Mouse (Mus musculus): ENCODE results near the gene Ofcc1.

Ofcc1 gene

DNA sequence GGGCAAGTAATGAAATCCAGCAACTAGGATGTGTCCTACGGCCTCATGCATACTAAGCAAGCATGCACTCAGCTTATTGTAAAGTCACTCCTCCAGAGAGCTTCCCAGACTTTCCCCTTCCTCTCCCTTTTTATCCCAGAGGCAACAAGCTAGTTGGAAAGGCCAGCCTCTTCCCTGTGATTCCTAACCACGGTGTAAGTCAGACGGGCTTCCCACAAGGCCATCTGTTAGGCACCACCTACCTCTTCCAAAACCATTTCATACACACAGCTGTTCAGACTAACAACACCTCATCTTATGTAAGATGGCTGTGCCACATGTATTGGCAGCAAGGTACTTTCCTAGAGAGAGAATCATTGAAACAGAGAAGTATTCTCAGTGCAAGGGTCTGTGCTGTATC, 124.9 kb downstream of the Ofcc1 start:
- DNase-seq = no peak

GRCm38 (mm10) chr13:40208314-40208713, 152.9 kb downstream of the Ofcc1 start:
- no peak for DNase-seq

DNA sequence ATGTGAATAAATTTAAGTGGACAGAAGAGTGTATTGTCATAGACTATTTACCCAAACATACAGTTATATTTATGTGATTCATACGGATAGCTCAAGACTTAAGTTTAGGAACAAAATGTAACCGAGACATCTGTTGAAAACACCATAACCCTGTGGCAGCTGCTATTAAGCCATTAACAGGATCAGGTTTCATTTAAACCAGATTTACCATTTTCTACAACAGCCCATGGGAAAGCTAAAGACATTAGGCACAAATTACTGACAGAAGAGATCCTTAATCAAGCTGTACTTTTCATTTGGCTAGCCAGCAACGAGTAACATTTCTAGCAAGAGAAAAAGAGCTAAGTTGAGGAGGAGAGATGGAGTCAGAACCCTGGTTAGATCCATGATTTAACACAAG, 179.5 kb downstream of the Ofcc1 start:
- DNase-seq = no peak

DNA sequence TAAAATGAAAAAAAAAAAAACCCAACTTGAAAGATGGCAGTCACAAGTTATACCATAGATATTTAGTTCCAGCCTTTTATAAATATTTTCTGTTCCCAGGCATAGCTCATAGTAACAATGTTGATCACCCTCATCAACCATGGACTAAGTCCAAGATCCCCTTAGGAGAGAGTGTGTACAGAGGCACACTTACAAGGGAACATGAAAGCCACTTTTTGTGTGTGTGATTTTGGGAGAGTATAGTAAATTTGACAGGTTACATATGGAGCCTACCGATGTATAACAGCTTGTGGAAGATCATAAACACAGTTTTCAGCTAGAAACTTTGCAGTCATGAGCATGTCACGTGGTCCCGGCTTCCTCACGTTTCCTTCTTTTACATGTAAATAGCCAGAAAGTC, 189.5 kb downstream of the Ofcc1 start:
- no peak for DNase-seq

DNA sequence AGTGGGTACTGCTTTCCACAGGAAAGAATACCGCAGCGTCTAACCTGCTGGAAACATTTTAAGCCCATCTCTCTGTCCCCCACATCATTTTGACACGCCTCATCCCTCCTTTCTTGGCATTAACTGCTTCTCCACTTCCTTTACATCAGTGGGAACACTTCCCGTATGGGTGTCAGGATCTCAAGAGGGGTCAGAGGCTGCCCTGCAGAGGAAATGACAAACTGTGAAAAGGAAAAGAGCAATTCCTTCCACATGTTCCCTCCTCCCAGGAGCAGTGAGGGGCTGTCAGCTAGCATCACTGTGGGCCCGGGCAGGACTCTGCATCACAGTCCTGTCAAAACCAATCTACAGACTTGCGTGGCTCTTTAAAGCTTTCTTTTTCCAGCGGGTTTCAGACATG, 193.4 kb downstream of the Ofcc1 start:
- DNase-seq = no peak

DNA sequence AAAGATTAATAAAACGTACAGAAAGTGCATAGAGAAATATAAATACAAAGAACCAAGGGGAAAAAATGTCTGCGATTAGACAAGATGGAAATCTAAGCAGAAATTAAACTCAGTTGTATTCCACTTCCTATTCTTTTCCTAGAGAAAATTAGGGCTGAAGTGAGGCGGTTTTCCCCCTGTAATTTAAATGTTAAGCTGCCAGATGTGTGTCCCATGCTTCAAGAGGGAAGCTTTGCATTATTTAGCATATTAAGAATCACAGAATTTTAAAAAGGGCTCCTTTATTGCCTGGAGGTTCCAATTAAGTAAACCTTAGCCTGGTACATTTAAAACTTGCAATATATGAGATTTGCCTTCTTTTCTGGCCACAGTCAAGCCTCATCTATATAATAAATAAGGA, 205.8 kb downstream of the Ofcc1 start:
- no peak for DNase-seq

- no peak for DNase-seq
These were observed 221.3 kb downstream of the Ofcc1 start for GRCm38 (mm10) chr13:40139906-40140305.

DNA sequence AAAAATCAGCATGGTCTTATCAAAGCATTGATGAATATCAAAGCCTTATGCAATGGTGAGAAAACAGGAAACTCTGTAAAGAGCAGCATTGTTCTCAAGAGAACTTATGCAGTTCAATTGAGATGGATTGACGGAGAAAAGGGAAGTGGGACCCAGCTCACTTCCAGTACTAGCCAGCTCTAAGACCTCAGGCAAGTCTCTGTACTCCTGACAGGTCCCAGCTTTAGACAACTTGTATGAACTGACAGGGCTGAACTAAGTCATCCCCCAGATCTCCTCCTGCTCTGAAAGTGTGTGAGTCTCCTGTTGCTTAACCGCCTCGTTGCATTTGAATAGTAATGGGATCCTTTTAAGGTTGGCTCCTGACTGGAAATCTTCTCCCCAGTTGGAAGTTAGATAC, 225.2 kb downstream of the Ofcc1 start:
- no peak for DNase-seq

DNA sequence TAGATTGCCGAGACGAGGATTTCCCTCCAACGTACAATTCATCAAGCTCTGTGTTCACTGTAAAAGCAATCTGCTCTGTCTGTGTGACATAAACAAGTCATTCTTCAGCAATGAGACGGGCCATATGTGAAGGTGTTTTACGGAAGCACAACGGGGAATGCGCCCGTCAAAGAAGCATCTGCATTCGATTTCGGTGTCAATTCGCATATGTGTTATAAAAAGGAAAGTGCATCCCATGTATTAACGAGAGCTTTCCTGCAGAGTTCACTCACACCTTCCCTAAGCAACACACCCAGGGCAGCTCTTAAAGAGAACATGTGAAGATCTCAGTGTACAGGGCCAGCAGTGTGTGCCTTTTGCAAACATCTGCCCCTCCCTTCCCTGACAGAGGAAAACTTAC, 225.6 kb downstream of the Ofcc1 start:
- DNase-seq = no peak

- DNase-seq = no peak
These were observed 237.4 kb downstream of the Ofcc1 start for GRCm38 (mm10) chr13:40123868-40124267.

DNA sequence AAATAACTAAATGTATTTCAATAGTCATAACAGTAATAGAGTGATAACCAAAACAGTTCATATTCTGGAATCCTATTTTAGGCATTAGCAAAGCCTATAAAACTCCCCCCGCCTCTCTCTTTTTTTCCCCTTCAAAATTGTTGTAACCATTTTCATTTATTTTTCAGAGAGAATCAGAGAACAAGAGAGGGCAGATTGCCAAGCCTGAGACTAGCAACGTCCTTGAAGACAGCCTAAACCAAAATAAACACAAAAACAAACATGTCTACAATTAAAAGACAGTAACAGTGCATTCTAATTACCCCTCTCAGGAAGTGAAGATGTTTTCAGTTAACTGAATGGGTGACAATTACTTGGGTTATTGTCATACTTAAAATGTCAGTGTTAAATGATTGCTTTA, 248.9 kb downstream of the Ofcc1 start:
- no peak for DNase-seq

DNA sequence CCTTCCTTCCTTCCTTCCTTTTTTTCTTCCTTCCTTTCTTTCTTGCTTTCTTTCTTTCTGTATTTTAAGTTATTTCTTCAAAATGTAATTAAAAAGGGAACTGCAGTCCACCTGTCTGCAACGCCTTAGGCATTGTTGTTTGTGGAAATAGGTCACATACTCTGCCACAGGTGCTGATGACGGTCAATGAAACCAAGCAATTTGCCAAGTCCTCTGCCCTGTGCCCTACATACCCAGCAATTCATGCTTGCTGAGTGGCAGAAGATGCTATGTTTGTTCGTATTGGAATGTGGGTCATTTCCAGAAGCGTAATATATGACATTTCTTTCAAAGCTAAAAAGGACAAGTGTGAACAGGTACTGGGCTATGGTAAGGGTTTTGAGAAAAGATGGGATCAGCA, 285.0 kb downstream of the Ofcc1 start:
- DNase-seq = no peak

GRCm38 (mm10) chr13:40074850-40075416, 286.3 kb downstream of the Ofcc1 start:
- DNase-seq = no peak

DNA sequence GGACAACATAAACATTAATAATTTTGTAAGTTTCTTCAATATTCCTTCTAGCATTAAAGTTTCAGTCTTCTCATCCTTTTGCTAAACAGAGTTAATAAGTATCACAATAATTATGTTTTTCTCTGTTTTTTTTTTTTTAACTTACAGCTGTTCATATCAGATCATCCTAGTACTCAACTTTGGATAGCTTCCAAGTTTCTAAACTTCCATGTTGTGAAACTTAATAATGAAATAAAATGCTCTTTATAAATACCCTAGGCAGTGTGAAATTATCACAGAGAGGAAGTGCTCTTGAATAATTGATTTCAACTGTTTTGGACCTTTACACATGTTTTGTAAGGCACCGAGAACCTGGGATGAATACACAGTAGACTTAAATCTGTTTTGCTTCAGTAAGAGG, 291.2 kb downstream of the Ofcc1 start:
- DNase-seq = no peak

GRCm38 (mm10) chr13:40061281-40061680, 300.0 kb downstream of the Ofcc1 start:
- no peak for DNase-seq

- no peak for DNase-seq
These were observed 323.4 kb downstream of the Ofcc1 start for GRCm38 (mm10) chr13:40037881-40038280.

DNA sequence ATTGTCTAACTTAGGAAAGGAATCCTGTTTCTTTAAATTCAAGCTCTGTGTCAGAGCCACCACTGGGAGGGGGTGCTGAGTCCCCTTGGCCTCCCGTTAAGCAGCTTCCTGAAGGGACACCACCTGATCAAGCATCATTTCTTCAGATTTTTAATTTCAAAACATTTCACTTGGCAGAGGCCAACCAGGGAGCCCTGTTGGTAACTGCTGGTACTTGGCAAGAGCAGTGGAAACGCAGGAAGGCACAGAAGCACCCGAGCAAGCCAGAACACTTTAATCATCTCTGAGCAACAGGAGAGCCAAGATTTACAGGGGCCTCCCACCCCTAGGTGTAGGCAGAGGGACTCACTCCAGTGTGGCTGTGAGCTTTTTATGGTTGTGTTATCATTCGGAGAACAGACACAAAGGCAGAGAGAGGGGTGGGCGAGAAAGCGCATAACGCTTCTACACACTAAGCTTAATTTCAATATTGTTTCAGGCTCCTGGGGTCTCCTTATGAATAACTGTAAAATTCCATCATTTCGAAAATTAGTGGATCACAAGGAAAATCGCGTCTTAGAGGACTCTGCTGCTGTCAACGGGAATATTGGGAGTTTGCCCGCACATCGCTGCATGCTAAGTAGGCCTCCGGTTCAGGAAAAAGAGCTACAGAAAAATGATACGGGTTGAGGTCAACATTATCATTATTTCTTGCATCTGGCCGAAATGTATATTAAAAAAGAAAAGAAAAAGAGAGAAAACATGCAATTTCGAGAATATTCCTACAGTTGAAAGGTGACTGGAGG, 324.1 kb downstream of the Ofcc1 start:
- no peak for DNase-seq

DNA sequence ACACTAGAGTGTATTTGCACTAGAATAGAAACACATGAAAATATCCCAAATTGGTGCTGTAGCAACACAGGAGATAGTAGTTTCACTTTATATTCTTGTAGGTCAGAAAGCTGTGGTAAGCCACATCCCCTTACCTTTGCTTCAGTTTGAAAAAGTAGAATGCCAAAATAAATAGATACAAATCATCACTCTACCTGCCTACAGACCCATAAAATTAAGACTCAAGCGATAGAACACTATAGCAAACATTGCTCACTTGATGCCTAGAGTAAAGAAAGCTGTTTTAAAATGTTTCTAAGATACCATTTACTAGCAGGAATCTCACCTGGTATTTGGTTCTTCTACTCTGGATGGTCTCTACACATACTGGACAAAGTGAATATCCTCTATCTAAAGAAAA, 331.8 kb downstream of the Ofcc1 start:
- no peak for DNase-seq

DNA sequence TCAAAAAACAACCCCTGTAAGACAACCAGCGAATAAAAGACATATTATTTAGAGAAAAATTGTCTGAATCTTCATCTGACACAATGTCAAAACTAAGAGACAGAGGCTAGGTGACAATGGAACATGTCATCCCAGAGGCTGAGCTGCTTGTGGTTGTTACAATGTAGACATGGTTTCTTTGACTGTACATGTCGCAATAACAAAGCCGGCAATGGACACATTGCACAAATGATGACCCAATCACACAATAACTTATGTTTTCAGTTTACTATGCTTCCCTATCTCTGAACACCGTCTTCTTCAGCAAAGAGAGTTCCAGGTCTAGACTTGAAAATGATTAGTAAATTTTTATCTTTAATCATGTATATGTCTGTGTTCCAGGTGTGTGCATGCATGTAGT, 332.4 kb downstream of the Ofcc1 start:
- no peak for DNase-seq

DNA sequence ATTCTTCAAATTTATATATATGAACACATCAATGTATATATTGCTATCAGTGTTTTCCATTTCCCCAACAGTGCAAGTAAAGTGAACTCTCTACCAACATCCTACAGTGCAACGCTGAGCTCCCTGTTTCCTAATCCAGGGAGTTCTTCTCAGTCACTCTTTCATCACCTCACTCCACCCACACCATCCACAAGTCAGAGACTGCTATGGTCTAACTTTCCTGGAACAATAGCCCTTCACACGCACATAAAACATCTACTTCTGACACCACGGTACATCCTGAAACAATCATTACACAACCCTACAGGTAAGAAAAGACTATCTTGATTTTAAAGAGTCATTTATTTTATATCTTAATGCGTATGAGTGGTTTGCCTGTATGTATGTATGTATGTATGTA, 335.4 kb downstream of the Ofcc1 start:
- no peak for DNase-seq

DNA sequence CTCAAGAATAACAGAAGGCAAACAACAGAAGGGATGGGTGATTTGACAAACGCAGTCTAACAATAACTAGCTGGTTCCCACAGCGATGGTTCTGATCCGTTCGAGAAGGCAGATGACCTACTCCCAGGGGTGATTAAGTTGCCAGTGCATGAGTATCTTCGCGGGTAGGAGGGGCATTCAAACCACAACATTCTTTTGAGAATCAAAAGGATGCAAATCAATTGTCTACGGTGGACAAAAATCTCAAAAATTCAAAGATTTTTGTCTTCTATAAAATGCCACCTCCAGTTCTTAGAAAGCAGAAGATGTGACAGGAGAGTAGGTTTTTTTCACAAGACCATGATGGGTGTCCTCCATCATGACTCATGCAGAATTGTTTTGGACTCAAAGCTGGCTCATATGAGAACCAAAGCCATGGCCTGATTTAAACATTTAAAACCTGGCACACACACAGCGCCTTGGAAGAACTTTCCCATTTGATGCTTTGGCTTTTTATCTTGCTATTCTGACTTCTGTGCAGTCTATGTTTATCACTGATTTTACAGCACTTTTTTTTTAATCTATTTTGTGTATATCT, 338.0 kb downstream of the Ofcc1 start:
- DNase-seq = no peak

GRCm38 (mm10) chr13:40022609-40023008, 338.6 kb downstream of the Ofcc1 start:
- no peak for DNase-seq

DNA sequence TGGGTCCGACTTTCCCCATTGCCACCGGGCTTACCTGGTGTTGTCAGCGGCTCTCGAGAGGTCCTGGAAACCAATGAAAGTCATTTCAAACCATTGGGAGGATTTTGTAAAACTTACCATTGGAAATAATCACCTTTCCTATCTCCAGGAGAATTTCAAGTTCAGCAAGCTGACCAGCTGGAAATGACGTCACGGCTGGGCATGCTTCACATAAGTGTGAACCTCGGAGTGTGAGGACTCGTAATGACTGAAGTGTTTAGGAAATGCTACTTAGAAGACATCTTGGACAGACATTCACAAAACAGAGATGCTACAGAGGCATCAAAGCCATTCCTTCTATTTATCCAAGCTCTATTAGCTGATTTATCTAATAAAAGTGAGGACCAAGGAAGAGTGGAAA, 361.0 kb downstream of the Ofcc1 start:
- no peak for DNase-seq

GRCm38 (mm10) chr13:39997901-39998300, 363.3 kb downstream of the Ofcc1 start:
- DNase-seq = no peak
